Mouse (Mus musculus) cerebellum, adult 9-11 months (tissue): ENCODE data around the gene Rasl10a.

ENCODE experiments used
- DNase-seq: peaks from one replicate; pipeline ENCODE4 v3.0.0; 2022

The Rasl10a gene

DNA sequence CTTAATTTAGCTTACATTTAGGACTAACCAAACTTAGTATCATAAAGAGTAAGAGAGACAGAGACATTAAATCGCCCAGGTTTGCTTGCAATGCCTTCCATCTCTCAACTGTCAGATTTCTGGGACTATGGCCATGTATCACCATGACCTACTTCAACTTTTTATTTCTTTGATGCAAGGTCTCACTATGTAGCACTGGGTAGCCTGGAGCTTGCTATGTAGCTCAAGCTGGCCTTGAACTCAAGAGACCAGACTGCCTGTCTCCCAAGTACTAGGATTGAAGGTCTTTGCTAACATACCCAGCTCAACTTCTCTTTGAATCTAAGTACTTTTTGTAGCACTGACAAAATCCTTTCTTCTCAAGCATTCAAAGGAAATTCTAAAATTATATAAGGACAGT lies 31.2 kb downstream of the Rasl10a start:
- no peak for DNase-seq

- no peak for DNase-seq
These were observed 33.8 kb downstream of the Rasl10a start for GRCm38 (mm10) chr11:5091706-5092105.

GRCm38 (mm10) chr11:5095877-5096276 lies 37.9 kb downstream of the Rasl10a start:
- no peak for DNase-seq

- DNase-seq: no peak
These were observed 38.6 kb downstream of the Rasl10a start for GRCm38 (mm10) chr11:5096480-5097020.

DNA sequence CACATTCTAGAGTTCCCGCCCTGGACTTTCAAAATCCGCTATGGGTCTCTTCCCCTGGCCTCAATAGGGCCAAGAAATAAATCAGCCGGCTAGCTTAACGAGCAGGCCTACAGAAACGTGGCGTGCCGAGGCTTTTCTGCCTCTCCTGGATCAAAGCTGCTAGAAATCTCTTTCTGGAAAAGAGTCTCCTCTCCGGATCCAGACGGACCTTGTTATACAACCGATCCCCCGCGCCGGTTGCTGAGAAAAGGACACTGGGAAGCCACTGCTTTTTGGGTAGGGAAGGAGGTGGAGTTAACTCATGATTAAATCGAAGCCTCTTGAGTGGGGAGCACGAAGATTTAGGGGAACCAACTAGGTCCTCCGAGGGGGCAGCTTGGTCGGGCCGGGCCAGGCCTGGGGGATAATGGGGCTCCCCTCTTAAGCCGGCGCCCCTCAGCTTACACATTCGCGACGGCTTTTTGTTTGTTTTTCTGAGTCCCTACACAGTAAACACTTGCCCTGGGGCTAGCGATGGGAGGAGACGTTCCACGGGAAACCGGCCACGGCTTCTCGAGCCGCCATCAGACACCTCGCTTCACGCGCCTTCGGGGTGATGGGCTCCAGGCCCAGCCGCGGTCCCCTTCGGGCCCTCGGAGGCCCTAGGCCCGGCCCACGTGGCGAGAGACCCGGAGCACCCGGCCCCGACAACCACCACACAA lies 40.3 kb downstream of the Rasl10a start:
- peak; percentile 69 for DNase-seq

DNA sequence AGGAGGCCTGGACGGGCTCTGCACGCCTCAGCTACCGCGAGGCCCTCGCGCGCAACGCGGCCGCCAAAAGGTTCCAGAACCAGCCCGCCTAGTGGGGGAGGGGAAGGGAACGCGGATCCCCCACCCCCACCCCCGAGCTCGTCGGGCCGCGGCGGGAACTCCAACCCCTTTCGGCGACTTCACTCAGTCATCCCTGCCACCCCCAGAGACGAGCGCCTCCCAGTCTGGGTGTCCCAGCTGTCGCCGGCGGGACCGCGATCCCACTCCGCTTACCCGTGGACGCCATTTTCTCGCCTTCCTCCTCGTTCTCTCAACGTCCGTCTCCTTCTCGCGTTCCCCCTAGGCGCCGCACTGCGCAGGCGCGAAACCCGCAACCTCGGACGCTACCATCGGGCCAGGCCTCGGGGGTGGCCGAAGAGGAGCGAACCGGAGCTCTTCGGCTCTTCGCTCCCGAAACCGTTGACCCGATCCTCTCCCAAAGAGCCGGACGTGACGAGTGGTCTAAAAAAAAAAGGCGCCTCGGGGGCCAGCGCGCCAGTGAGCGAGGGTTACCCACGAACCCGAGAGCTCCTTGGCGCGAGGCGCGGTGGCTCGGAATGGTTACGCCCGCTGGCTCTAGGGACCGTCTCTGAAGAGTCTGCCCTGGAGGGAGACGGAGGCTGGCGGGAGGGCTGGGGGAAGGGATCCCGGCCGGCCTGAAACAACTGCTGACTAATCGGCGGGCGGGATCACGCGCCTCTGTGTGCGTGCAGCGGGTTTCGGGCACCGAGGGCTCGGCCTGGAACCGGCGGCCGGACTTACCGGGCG lies 41.0 kb downstream of the Rasl10a start, which contains the start of the genes Rhbdd3 and Ewsr1:
Gene Rhbdd3, plus strand, starts transcription at position 191 of the 807 bp plus-strand sequence.
Gene Ewsr1, minus strand, starts transcription at position 531 of the 807 bp plus-strand sequence.
- peak; percentile 97 for DNase-seq

- peak; percentile 82 for DNase-seq
These were observed 41.8 kb downstream of the Rasl10a start for GRCm38 (mm10) chr11:5099576-5100183.

DNA sequence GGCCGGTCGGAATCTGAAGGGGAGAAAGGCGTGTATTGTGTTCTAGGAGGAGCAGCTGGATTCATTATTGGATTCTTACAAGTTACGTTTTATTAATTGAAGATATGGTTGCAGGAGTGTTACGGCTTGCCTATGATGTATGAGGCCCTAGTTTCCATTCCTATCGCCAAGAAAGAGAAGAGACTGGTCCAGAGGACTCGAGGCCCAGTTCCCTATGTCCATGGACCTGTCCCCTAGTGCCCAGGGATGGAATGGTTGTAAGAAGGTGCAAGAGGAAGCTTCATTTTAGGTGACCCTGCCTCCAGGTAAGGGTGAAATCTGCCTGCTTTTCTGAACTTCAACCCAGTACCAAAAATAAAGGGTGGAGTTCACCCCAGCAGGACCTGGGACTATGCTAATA lies 42.4 kb downstream of the Rasl10a start:
- DNase-seq: peak; percentile 43

DNA sequence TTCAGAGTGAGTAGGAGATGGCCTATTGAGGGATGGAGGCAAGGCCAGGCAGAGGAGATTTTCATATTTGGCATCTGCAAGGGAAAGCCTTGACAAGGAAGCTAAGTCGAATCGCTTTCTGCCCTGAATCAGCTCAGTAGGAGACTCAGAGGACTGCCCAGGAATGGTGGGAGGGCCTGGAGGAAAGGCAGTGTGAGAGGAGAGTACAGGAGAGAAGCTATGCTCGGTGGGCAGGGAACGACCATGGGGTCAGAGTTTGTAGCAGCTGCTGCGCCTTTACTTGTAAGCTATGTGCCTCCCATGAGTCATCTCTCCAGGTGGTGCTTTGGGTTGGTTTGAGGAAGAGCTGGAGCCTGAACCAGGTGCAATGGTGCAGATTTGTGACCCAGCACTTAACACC lies 42.9 kb downstream of the Rasl10a start:
- DNase-seq: peak; percentile 52

DNA sequence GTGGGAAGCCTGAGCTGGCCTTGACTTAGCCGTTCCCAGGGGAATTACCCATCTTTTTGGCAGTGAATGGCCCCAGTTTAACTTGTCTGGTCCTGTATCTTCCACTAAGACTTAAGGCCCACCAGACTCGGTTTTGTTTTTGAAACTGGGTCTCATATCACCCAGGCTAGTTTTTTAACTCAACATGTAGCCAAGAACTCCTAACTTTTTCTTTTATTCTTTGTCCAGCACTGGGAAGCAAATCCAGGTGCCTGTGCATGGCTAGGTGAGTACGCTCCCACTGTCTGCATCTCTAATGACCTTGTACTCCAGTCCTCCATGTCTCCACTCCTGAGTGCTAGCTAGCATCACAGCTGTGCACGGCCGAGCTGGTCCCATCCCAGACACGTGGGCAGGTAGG lies 43.7 kb downstream of the Rasl10a start:
- DNase-seq: peak; percentile 34

- no peak for DNase-seq
These were observed 44.5 kb downstream of the Rasl10a start for GRCm38 (mm10) chr11:5102384-5102783.

- DNase-seq: no peak
These were observed 46.1 kb downstream of the Rasl10a start for GRCm38 (mm10) chr11:5103986-5104509.

GRCm38 (mm10) chr11:5109441-5109840 lies 51.5 kb downstream of the Rasl10a start:
- DNase-seq: no peak
